Mouse (Mus musculus) hindbrain, embryonic 11.5 days (tissue): ENCODE results near the gene Sumo1. TPM values are rescaled to one million over a fixed set of nuclear protein-coding genes. Genes with fewer than 3 reads are reported as not detected.

Source experiments
- ATAC-seq: fragments of 200-750 bp; cut with Nextera tagmentation; 2 replicates; pipeline ENCODE4 v1.8.0; 2017; ENCODE audit warnings: mild to moderate bottlenecking, moderate TSS enrichment, moderate library complexity; ENCODE audit not compliant: low FRiP score
- DNase-seq: peaks from one replicate; pipeline ENCODE4 v3.0.0-alpha.2; 2015; ENCODE audit warnings: low spot score
- H3K27ac ChIP-seq: fragments of 300-500 bp; sonication (generic); 2 replicates; pipeline ENCODE4 v1.5.1; 2014; ENCODE audit warnings: mild to moderate bottlenecking, low read depth, low read length
- H3K27me3 ChIP-seq: fragments of 300-500 bp; sonication (generic); 2 replicates; pipeline ENCODE4 v1.6.1; 2014; ENCODE audit warnings: mild to moderate bottlenecking, low read length, moderate library complexity, mixed read lengths; ENCODE audit not compliant: control insufficient read depth, insufficient read depth
- H3K36me3 ChIP-seq: fragments of 300-500 bp; sonication (generic); 2 replicates; pipeline ENCODE4 v1.6.1; 2014; ENCODE audit warnings: mild to moderate bottlenecking, low read length, moderate library complexity, mixed read lengths; ENCODE audit not compliant: control insufficient read depth, insufficient read depth
- H3K4me1 ChIP-seq: fragments of 300-500 bp; sonication (generic); replicated peaks from 2 replicates; pipeline ENCODE4 v1.6.1; 2014; ENCODE audit warnings: low read length, mixed read lengths; ENCODE audit not compliant: control insufficient read depth, insufficient read depth
- H3K4me2 ChIP-seq: fragments of 300-500 bp; sonication (generic); replicated peaks from 2 replicates; pipeline ENCODE4 v1.6.1; 2014; ENCODE audit warnings: mild to moderate bottlenecking, low read depth, low read length
- H3K4me3 ChIP-seq: fragments of 300-500 bp; sonication (generic); 2 replicates; pipeline ENCODE4 v1.5.1; 2014; ENCODE audit warnings: low read depth, low read length
- H3K9ac ChIP-seq: fragments of 300-500 bp; sonication (generic); 2 replicates; pipeline ENCODE4 v1.6.1; 2014; ENCODE audit warnings: low read depth, low read length
- H3K9me3 ChIP-seq: fragments of 300-500 bp; sonication (generic); 2 replicates; pipeline ENCODE4 v1.6.1; 2016; ENCODE audit warnings: low read length; ENCODE audit not compliant: control insufficient read depth
- WGBS: fragments of 180-500 bp; shearing (Covaris S2); extraction: QIAGEN DNeasy Blood & Tissue Kit; methylation state at CpG from one replicate; pipeline ENCODE4 v1.1.7; 2014; 5-methylcytosine and 5-hydroxymethylcytosine counted together
- polyA plus RNA-seq: library from polyadenylated mRNA; unstranded; fragments of >200 nt; fragmentation: Nextera tagmentation; extraction: Ambion mirVana; gene quantifications from 2 replicates; pipeline ENCODE4 v1.2.1, GENCODE M21; 2014

The Sumo1 gene
- polyA plus RNA-seq, 1 experiment from 2014 or later: 571 TPM

DNA sequence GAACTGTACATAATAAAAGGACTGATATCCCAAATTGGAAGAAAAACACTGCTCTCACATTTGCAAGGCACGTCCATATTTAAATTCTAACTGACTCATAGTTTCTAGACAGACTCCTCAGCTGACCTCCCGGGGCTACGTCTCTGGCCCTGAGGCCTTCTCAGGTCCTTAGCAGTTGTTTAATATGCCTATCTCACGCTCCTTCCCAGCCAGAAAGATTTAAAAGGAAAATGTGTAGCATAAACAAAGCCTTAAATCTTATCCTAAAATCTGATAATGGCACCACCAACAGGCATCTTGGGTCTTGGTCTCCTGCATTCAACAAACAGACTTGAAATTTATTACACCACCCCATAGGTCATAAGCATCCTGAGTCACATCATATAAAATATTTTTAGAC, 91.9 kb downstream of the Sumo1 start:
- Histone ChIP-seq H3K27me3 (no peaks in the 10 kb centered on the region), H3K4me2 (no peak overlapping the region), H3K4me3 (no peak overlapping the region), H3K9ac (no peak overlapping the region), H3K9me3 (no peaks in the 10 kb centered on the region), H3K4me1 (no peaks in the 10 kb centered on the region), H3K27ac (no peak overlapping the region), H3K36me3 (no peaks in the 10 kb centered on the region)
- 81% methylated on average over 4 of the region's 4 CpGs for WGBS
- DNase-seq (no peak), ATAC-seq (no peak)

DNA sequence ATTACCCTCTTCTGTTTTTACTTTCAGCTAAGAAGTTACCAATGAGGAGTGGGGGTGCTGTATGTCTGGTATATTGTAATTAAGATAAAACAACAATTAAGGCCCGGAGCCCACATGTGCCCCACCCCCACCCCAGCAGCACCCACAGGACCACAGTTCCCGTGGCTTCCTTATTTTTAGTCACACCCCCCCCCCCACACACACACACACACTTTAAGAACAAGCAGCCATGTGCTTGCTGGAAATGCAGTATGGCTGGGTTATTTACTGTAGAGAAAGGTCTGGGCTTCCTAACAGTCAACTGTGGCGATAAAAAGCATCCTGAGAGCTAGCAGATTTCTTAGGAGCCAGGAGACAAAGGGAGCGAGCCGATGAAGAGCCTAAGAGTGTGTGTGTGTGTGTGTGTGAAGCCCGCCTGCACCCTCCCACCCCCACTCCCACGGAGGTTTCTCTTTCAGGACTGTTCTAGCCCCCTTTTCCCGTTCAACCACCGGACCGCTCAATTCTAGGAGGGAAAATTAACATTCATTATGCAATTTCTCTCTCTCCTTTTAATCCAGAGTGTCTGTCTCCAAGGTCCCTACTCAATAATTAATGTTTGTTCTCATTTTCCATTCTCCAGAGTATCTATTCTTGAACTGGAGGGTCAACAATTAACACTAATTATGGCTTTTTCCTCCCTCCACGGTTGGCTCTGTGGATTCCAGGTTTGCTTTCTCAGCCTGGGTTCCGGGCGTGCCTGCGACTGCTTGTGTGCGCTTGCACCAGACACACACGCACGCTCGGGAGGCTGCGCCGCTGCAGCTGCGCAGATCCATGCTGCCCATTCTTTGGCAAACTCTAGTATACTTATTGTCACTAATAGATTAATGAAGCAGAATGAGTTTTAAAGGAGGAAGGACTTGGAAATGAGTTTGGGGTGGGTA, 96.1 kb downstream of the Sumo1 start:
- DNase-seq (peak; percentile 53), ATAC-seq (peak; percentile 67)

DNA sequence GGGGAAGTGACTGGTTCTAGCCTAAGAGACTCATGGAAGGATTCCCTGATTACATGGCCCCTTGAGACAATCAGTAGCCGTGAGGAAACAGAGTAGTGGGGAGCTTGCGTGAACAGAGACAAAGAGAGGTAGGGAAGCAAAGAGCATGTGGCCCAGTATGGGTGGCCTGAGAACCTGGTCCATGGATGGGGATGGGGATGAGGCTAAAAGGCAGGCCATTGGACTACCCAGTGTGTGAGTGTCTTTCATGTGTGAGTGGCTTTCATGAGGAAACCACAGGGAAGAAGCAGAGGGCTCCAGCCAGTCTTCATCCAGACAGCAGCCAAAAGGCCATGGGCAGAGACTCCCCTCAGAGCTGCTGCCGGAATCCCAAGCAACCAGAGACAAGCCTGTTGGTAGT, 96.8 kb downstream of the Sumo1 start:
- Histone ChIP-seq H3K4me2 (no peak overlapping the region), H3K27me3 (no peaks in the 10 kb centered on the region), H3K36me3 (no peaks in the 10 kb centered on the region), H3K4me1 (no peaks in the 10 kb centered on the region), H3K9me3 (no peaks in the 10 kb centered on the region), H3K27ac (no peak overlapping the region), H3K4me3 (no peak overlapping the region), H3K9ac (no peak overlapping the region)
- 69% methylated on average over 3 of the region's 3 CpGs for WGBS
- ATAC-seq (no peak), DNase-seq (no peak)

More for the DNA sequence above, 96.1 kb downstream of the Sumo1 start:
- Histone ChIP-seq H3K9ac (peak overlapping the region; percentile 41), H3K9me3 (no peaks in the 10 kb centered on the region), H3K4me2 (peak overlapping the region; percentile 15), H3K36me3 (no peaks in the 10 kb centered on the region), H3K27ac (no peak overlapping the region; the same call in 1 of the 2 replicates), H3K27me3 (no peaks in the 10 kb centered on the region), H3K4me1 (no peaks in the 10 kb centered on the region), H3K4me3 (peak overlapping the region; percentile 4; the same call in 1 of the 2 replicates)
- WGBS: 38% methylated on average over 21 of the region's 21 CpGs

- no peaks in the 10 kb centered on the region for H3K9me3 ChIP-seq
- no peak overlapping the region for H3K4me2 ChIP-seq
- no peak overlapping the region for H3K9ac ChIP-seq
- H3K4me3 ChIP-seq: no peak overlapping the region
- no peaks in the 10 kb centered on the region for H3K36me3 ChIP-seq
- DNase-seq: no peak
- WGBS: 88% methylated on average over 3 of the region's 3 CpGs
- no peaks in the 10 kb centered on the region for H3K27me3 ChIP-seq
- no peak overlapping the region for H3K27ac ChIP-seq
- no peaks in the 10 kb centered on the region for H3K4me1 ChIP-seq
- no peak for ATAC-seq
Observed at GRCm38 (mm10) chr1:59571502-59571901, 99.1 kb downstream of the Sumo1 start.

GRCm38 (mm10) chr1:59570767-59571166, 99.9 kb downstream of the Sumo1 start:
- Histone ChIP-seq H3K4me1 (no peaks in the 10 kb centered on the region), H3K4me3 (no peak overlapping the region), H3K4me2 (no peak overlapping the region), H3K9me3 (no peaks in the 10 kb centered on the region), H3K9ac (no peak overlapping the region), H3K27me3 (no peaks in the 10 kb centered on the region), H3K27ac (no peak overlapping the region), H3K36me3 (no peaks in the 10 kb centered on the region)
- no peak for DNase-seq
- no peak for ATAC-seq
- 79% methylated on average over 4 of the region's 4 CpGs for WGBS

DNA sequence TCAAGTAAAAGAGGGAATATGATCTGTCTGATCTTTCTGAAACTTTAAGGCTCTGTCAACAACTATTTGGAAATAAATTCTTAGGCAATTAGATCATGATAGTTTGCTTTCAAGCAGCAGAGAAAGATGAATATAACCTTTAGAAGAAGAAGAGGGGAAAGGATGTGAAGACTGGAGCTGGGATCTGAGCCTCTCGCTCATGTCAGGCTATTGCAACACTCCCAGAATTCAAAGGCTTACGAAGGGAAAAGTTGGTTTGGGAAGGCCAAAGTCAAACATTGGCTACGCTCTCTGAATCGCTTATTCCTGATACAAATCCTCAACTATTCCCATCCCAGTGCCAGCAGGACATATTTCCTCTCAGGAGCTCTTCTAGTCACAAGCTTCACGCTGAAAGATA, 101.3 kb downstream of the Sumo1 start:
- no peak overlapping the region for H3K4me2 ChIP-seq
- DNase-seq: no peak
- 91% methylated on average over 5 of the region's 5 CpGs for WGBS
- no peak overlapping the region for H3K4me3 ChIP-seq
- no peaks in the 10 kb centered on the region for H3K27me3 ChIP-seq
- ATAC-seq: no peak
- no peak overlapping the region for H3K27ac ChIP-seq
- no peaks in the 10 kb centered on the region for H3K4me1 ChIP-seq
- no peaks in the 10 kb centered on the region for H3K36me3 ChIP-seq
- H3K9ac ChIP-seq: no peak overlapping the region
- H3K9me3 ChIP-seq: no peaks in the 10 kb centered on the region

- H3K27ac ChIP-seq: no peak overlapping the region
- H3K9ac ChIP-seq: no peak overlapping the region
- H3K9me3 ChIP-seq: no peaks in the 10 kb centered on the region
- H3K36me3 ChIP-seq: no peaks in the 10 kb centered on the region
- ATAC-seq (no peak), DNase-seq (no peak)
- H3K4me2 ChIP-seq: no peak overlapping the region
- H3K4me3 ChIP-seq: no peak overlapping the region
- 97% methylated on average over 1 of the region's 1 CpGs for WGBS
- no peaks in the 10 kb centered on the region for H3K27me3 ChIP-seq
- H3K4me1 ChIP-seq: no peaks in the 10 kb centered on the region
Observed at GRCm38 (mm10) chr1:59568283-59568682, 102.4 kb downstream of the Sumo1 start.

DNA sequence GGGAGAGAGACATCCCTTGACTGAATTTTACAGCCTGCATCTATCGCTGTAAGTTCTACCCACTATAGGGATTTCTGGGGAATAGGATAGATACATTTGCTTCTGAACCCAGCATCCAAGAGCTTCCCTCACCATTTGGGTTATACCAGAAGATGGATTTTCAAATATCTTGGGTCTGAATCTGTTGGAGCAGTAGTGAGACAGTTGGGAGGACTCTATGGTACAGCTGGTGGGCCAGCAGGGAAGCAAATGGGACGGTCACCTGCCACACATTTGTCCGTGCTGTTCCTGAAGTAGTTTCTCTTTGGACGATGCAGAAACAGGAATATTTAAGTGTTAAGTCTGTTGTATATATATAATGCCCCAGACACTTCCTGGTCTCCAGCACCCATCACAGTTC, 103.1 kb downstream of the Sumo1 start:
- no peaks in the 10 kb centered on the region for H3K4me1 ChIP-seq
- H3K27ac ChIP-seq: no peak overlapping the region
- no peak overlapping the region for H3K4me2 ChIP-seq
- DNase-seq: no peak
- H3K4me3 ChIP-seq: no peak overlapping the region
- H3K36me3 ChIP-seq: no peaks in the 10 kb centered on the region
- H3K27me3 ChIP-seq: no peaks in the 10 kb centered on the region
- H3K9me3 ChIP-seq: no peaks in the 10 kb centered on the region
- ATAC-seq: no peak
- 91% methylated on average over 4 of the region's 4 CpGs for WGBS
- no peak overlapping the region for H3K9ac ChIP-seq

- H3K4me1 ChIP-seq: no peaks in the 10 kb centered on the region
- H3K4me2 ChIP-seq: no peak overlapping the region
- H3K27ac ChIP-seq: no peak overlapping the region
- H3K27me3 ChIP-seq: no peaks in the 10 kb centered on the region
- no peaks in the 10 kb centered on the region for H3K36me3 ChIP-seq
- DNase-seq: no peak
- no peak overlapping the region for H3K9ac ChIP-seq
- no peak overlapping the region for H3K4me3 ChIP-seq
- no peak for ATAC-seq
- H3K9me3 ChIP-seq: no peaks in the 10 kb centered on the region
- WGBS: 76% methylated on average over 6 of the region's 6 CpGs
Observed at GRCm38 (mm10) chr1:59566926-59567325, 103.7 kb downstream of the Sumo1 start.
